21 mouse cellular contexts compared by ENCODE assay signal in genomic region chr10:39207310-39207855, GRCm38 (mm10). TPM values are rescaled to one million over a fixed set of nuclear protein-coding genes. Genes with fewer than 3 reads are reported as not detected.
DNase-seq lines count a peak whose midpoint lies in the region; ATAC-seq and TF ChIP-seq lines count a peak whose summit lies in the region.
"Had no signal": no experiment of that assay in that cellular context is flagged by ENCODE, and none has a peak within 500 bp of the region (broad histone marks: within the 10 kb centered on the region; RNA-seq: fewer than 3 reads in every experiment).

No protein-coding gene starts in this region.

- H3K9me3 ChIP-seq in limb, embryonic 11.5 days (ENCODE audit: control insufficient read depth, low read length), result no peaks in the 10 kb centered on the region; the same call in 1 of the 2 replicates
- H3K9me3 ChIP-seq in limb, embryonic 10.5 days (replicated peaks), result no peaks in the 10 kb centered on the region
- no peaks in the 10 kb centered on the region for H3K9me3 ChIP-seq in embryonic facial prominence, embryonic 11.5 days (replicated peaks; ENCODE audit: control insufficient read depth, low read length)
- no peaks in the 10 kb centered on the region for H3K9me3 ChIP-seq in limb, embryonic 15.5 days
- H3K9me3 ChIP-seq in liver, postnatal 0 days (ENCODE audit: low read length), result peaks cover 16% of the 10 kb centered on the region

- peaks cover 8% of the 10 kb centered on the region for H3K4me1 ChIP-seq in limb, embryonic 11.5 days (ENCODE audit: control insufficient read depth, insufficient read depth, low read length)
- H3K4me1 ChIP-seq in limb, embryonic 10.5 days, result peaks cover 30% of the 10 kb centered on the region
- no peaks in the 10 kb centered on the region for H3K4me1 ChIP-seq in embryonic facial prominence, embryonic 11.5 days (ENCODE audit: control insufficient read depth, insufficient read depth, low read length)
- peaks cover 9% of the 10 kb centered on the region; the same call in 1 of the 2 replicates for H3K4me1 ChIP-seq in limb, embryonic 15.5 days
- no peaks in the 10 kb centered on the region for H3K4me1 ChIP-seq in cerebellum, adult 2 months (ENCODE audit: control insufficient read depth, insufficient read depth, low read length)
- no peaks in the 10 kb centered on the region for H3K4me1 ChIP-seq in liver, postnatal 0 days (ENCODE audit: insufficient read depth)
- H3K4me1 ChIP-seq: heart, embryonic 12.5 days had no signal

- no peak for TF ChIP-seq CTCF in cerebellum, adult 2 months (IDR thresholded peaks at IDR 0.05; ENCODE audit: borderline replicate concordance, insufficient read depth, low read depth, low read length)
- no peak for TF ChIP-seq CTCF in liver, postnatal 0 days (IDR thresholded peaks at IDR 0.05; ENCODE audit: low read depth)

- DNase-seq in limb, embryonic 11.5 days (ENCODE audit: low spot score), result no peak
- no peak for DNase-seq in limb, embryonic 10.5 days (ENCODE audit: low spot score)
- peak; percentile 59 for DNase-seq in embryonic facial prominence, embryonic 11.5 days (ENCODE audit: low spot score)
- no peak for DNase-seq in cerebellum, adult 2 months
- no peak for DNase-seq in liver, postnatal 0 days
- DNase-seq in layer of hippocampus, adult 11-12 months (ENCODE audit: low spot score), result no peak
- DNase-seq: adrenal gland, postnatal 14 days; cerebellum, adult 11-12 months; cerebellum, adult 9-11 months; gastrocnemius, postnatal 10 days; heart, adult 2 months had no signal

- no peak overlapping the region for H3K9ac ChIP-seq in limb, embryonic 11.5 days (ENCODE audit: low read length)
- no peak overlapping the region for H3K9ac ChIP-seq in embryonic facial prominence, embryonic 11.5 days (replicated peaks; ENCODE audit: low read length)
- no peak overlapping the region for H3K9ac ChIP-seq in limb, embryonic 15.5 days
- H3K9ac ChIP-seq in liver, postnatal 0 days (replicated peaks), result no peak overlapping the region
- H3K9ac ChIP-seq: forebrain, embryonic 15.5 days; heart, embryonic 12.5 days; hindbrain, embryonic 15.5 days had no signal

- peak; percentile 47; the same call in 1 of the 2 replicates for ATAC-seq in limb, embryonic 11.5 days (ENCODE audit: insufficient number of reproducible peaks, low FRiP score, low TSS enrichment, low read depth)
- ATAC-seq in embryonic facial prominence, embryonic 11.5 days (replicated peaks; ENCODE audit: insufficient number of reproducible peaks, low FRiP score, low TSS enrichment, low read depth), result no peak
- peak; percentile 63 for ATAC-seq in granulocyte monocyte progenitor cell, adult 5-6 weeks (replicated peaks; ENCODE audit: poor library complexity, severe bottlenecking)
- 0 out of 2 replicates have a peak, but pooled peaks have one; percentile 40 for ATAC-seq in limb, embryonic 15.5 days (ENCODE audit: insufficient number of reproducible peaks, low FRiP score, low TSS enrichment, low read depth)
- no peak for ATAC-seq in liver, postnatal 0 days
- ATAC-seq: activated CD4-positive, CD25-positive, alpha-beta regulatory T cell, adult 4 months; forebrain, embryonic 15.5 days; Patski had no signal

- TF ChIP-seq POLR2A in cerebellum, adult 2 months (IDR thresholded peaks at IDR 0.05; ENCODE audit: borderline replicate concordance, insufficient read depth, low read length), result no peak

- H3K36me3 ChIP-seq in limb, embryonic 11.5 days (ENCODE audit: control insufficient read depth, insufficient read depth, low read length), result no peaks in the 10 kb centered on the region
- H3K36me3 ChIP-seq in limb, embryonic 10.5 days, result no peaks in the 10 kb centered on the region
- no peaks in the 10 kb centered on the region for H3K36me3 ChIP-seq in embryonic facial prominence, embryonic 11.5 days (replicated peaks; ENCODE audit: control insufficient read depth, insufficient read depth, low read depth, low read length)
- no peaks in the 10 kb centered on the region for H3K36me3 ChIP-seq in limb, embryonic 15.5 days
- H3K36me3 ChIP-seq in liver, postnatal 0 days (replicated peaks; ENCODE audit: insufficient read depth, low read length), result no peaks in the 10 kb centered on the region
- H3K36me3 ChIP-seq: forebrain, embryonic 15.5 days; heart, embryonic 12.5 days; hindbrain, embryonic 10.5 days; hindbrain, embryonic 15.5 days had no signal

- no peak overlapping the region for H3K4me3 ChIP-seq in limb, embryonic 11.5 days (ENCODE audit: low read depth, low read length)
- no peak overlapping the region for H3K4me3 ChIP-seq in limb, embryonic 10.5 days
- H3K4me3 ChIP-seq in embryonic facial prominence, embryonic 11.5 days (ENCODE audit: low read depth, low read length), result no peak overlapping the region
- no peak overlapping the region for H3K4me3 ChIP-seq in limb, embryonic 15.5 days
- H3K4me3 ChIP-seq in cerebellum, adult 2 months (replicated peaks; ENCODE audit: insufficient read depth, low read depth, low read length), result no peak overlapping the region
- H3K4me3 ChIP-seq in liver, postnatal 0 days (ENCODE audit: low read depth, low read length), result no peak overlapping the region
- H3K4me3 ChIP-seq: forebrain, embryonic 15.5 days; heart, adult 2 months; heart, embryonic 12.5 days; hindbrain, embryonic 10.5 days; hindbrain, embryonic 15.5 days had no signal

- no peaks in the 10 kb centered on the region for H3K27me3 ChIP-seq in limb, embryonic 11.5 days (ENCODE audit: control insufficient read depth, insufficient read depth, low read length)
- H3K27me3 ChIP-seq in limb, embryonic 10.5 days (ENCODE audit: low read depth, poor library complexity, severe bottlenecking), result no peaks in the 10 kb centered on the region
- no peaks in the 10 kb centered on the region for H3K27me3 ChIP-seq in embryonic facial prominence, embryonic 11.5 days (ENCODE audit: control insufficient read depth, insufficient read depth, low read length)
- H3K27me3 ChIP-seq in limb, embryonic 15.5 days, result no peaks in the 10 kb centered on the region
- H3K27me3 ChIP-seq in cerebellum, adult 2 months (ENCODE audit: control insufficient read depth, insufficient read depth, low read length), result no peaks in the 10 kb centered on the region
- no peaks in the 10 kb centered on the region for H3K27me3 ChIP-seq in liver, postnatal 0 days (ENCODE audit: insufficient read depth, low read length)
- H3K27me3 ChIP-seq: CH12.LX; forebrain, embryonic 15.5 days; heart, embryonic 12.5 days; hindbrain, embryonic 15.5 days; Patski had no signal

- no peak overlapping the region for H3K27ac ChIP-seq in limb, embryonic 11.5 days (replicated peaks; ENCODE audit: low read depth, low read length)
- H3K27ac ChIP-seq in limb, embryonic 10.5 days, result no peak overlapping the region
- no peak overlapping the region for H3K27ac ChIP-seq in embryonic facial prominence, embryonic 11.5 days (replicated peaks; ENCODE audit: low read depth, low read length)
- no peak overlapping the region for H3K27ac ChIP-seq in limb, embryonic 15.5 days
- H3K27ac ChIP-seq in cerebellum, adult 2 months (ENCODE audit: insufficient read depth, low read length), result no peak overlapping the region
- H3K27ac ChIP-seq in liver, postnatal 0 days (ENCODE audit: low read depth), result no peak overlapping the region
- H3K27ac ChIP-seq: forebrain, embryonic 15.5 days; heart, adult 2 months; hindbrain, embryonic 10.5 days; hindbrain, embryonic 15.5 days had no signal

- no peak overlapping the region for H3K4me2 ChIP-seq in limb, embryonic 11.5 days (ENCODE audit: low read depth, severe bottlenecking)
- H3K4me2 ChIP-seq in embryonic facial prominence, embryonic 11.5 days (ENCODE audit: low read depth, low read length), result no peak overlapping the region
- no peak overlapping the region for H3K4me2 ChIP-seq in limb, embryonic 15.5 days
- H3K4me2 ChIP-seq in liver, postnatal 0 days (ENCODE audit: low read depth, low read length), result no peak overlapping the region
- H3K4me2 ChIP-seq: forebrain, embryonic 15.5 days; heart, embryonic 12.5 days; hindbrain, embryonic 15.5 days had no signal

- no peak for TF ChIP-seq EP300 in liver, postnatal 0 days (IDR thresholded peaks at IDR 0.05; ENCODE audit: low read depth)

- 73% methylated on average over 3 of the region's 3 CpGs for WGBS in limb, embryonic 11.5 days
- WGBS in limb, embryonic 10.5 days, result 76% methylated on average over 3 of the region's 3 CpGs
- WGBS in embryonic facial prominence, embryonic 11.5 days, result 53% methylated on average over 3 of the region's 3 CpGs
- WGBS in limb, embryonic 15.5 days, result 46% methylated on average over 3 of the region's 3 CpGs
- WGBS in cerebellum, adult 2 months, result 82% methylated on average over 3 of the region's 3 CpGs
- 59% methylated on average over 3 of the region's 3 CpGs for WGBS in liver, postnatal 0 days (ENCODE audit: insufficient replicate concordance)

RNA-seq across cellular contexts. Expression of gene Ccn6, which starts 43.8 kb away (rescaled TPM):
- polyA plus RNA-seq in limb, embryonic 11.5 days (2014; fragmentation: Nextera tagmentation; extraction: Ambion mirVana), result 0.41 and 0.48 TPM in 2 replicates
- 0.26 and 0.51 TPM in 2 replicates for polyA plus RNA-seq in limb, embryonic 10.5 days (2016; fragmentation: Nextera tagmentation; extraction: Ambion mirVana)
- 0.31 TPM in 1 of 2 replicates, not detected in the other for polyA plus RNA-seq in embryonic facial prominence, embryonic 11.5 days (2014; fragmentation: Nextera tagmentation; extraction: Ambion mirVana)
- not detected in 2 replicates for total RNA-seq in granulocyte monocyte progenitor cell, adult 5-6 weeks (2014; fragmentation: Nextera tagmentation)
- total RNA-seq in granulocyte monocyte progenitor cell, adult 5-6 weeks (2017), result not detected in 2 replicates
- polyA plus RNA-seq in limb, embryonic 15.5 days (2015; fragmentation: Nextera tagmentation; extraction: Ambion mirVana), result 0.67 and 1.2 TPM in 2 replicates
- 0.21 TPM in 2 replicates for polyA plus RNA-seq in cerebellum, adult 2 months (2012; rRNA removed)
- polyA plus RNA-seq in liver, postnatal 0 days (2015; fragmentation: Nextera tagmentation; extraction: Ambion mirVana), result not detected in 2 replicates
- total RNA-seq: CH12.LX; heart, postnatal 25 days had no signal
- polyA plus RNA-seq: activated CD4-positive, CD25-positive, alpha-beta regulatory T cell, adult 4 months; heart, adult 2 months; heart, embryonic 12.5 days had no signal

Comparison
In these comparisons a context has a peak if more than half of its experiments do, and no peak if none do; other contexts are left out.
1. ATAC-seq: peak in limb, embryonic 11.5 days (single experiment), granulocyte monocyte progenitor cell, adult 5-6 weeks (single experiment) and limb, embryonic 15.5 days (single experiment); none in embryonic facial prominence, embryonic 11.5 days (single experiment) and liver, postnatal 0 days (single experiment).